Comparison of ENCODE assay signal across 36 mouse cellular contexts in genomic region chr7:46044106-46044505, GRCm38 (mm10). TPM values are rescaled to one million over a fixed set of nuclear protein-coding genes. Genes with fewer than 3 reads are reported as not detected.
"Had no signal": no experiment of that assay in that cellular context is flagged by ENCODE, and none has a peak within 500 bp of the region (broad histone marks: within the 10 kb centered on the region; RNA-seq: fewer than 3 reads in every experiment).

No protein-coding gene starts in this region.

- H3K9me3 ChIP-seq: limb, embryonic 10.5 days; limb, embryonic 12.5 days; limb, embryonic 13.5 days; limb, embryonic 15.5 days; liver, embryonic 12.5 days; liver, embryonic 13.5 days; liver, embryonic 15.5 days; lung, embryonic 15.5 days; megakaryocyte, embryonic 14.5 days; midbrain, embryonic 10.5 days; midbrain, embryonic 12.5 days; midbrain, embryonic 13.5 days; midbrain, embryonic 15.5 days had no signal

- H3K27ac ChIP-seq: left cerebral cortex, adult 2 months; limb, embryonic 10.5 days; limb, embryonic 12.5 days; limb, embryonic 13.5 days; limb, embryonic 15.5 days; liver, embryonic 12.5 days; liver, embryonic 13.5 days; liver, embryonic 14.5 days; liver, embryonic 15.5 days; lung, embryonic 15.5 days; macrophage; midbrain, embryonic 10.5 days; midbrain, embryonic 12.5 days; midbrain, embryonic 13.5 days; midbrain, embryonic 15.5 days had no signal

- H3K27me3 ChIP-seq: limb, embryonic 12.5 days; limb, embryonic 13.5 days; limb, embryonic 15.5 days; liver, embryonic 12.5 days; liver, embryonic 13.5 days; liver, embryonic 15.5 days; lung, embryonic 15.5 days; megakaryocyte, embryonic 14.5 days; midbrain, embryonic 12.5 days; midbrain, embryonic 13.5 days; midbrain, embryonic 15.5 days had no signal

- H3K9ac ChIP-seq: limb, embryonic 12.5 days; limb, embryonic 13.5 days; limb, embryonic 15.5 days; liver, embryonic 12.5 days; liver, embryonic 13.5 days; liver, embryonic 14.5 days; liver, embryonic 15.5 days; lung, embryonic 14.5 days; lung, embryonic 15.5 days; midbrain, embryonic 12.5 days; midbrain, embryonic 13.5 days; midbrain, embryonic 15.5 days had no signal

- H3K4me3 ChIP-seq: left cerebral cortex, adult 2 months; limb, embryonic 10.5 days; limb, embryonic 12.5 days; limb, embryonic 13.5 days; limb, embryonic 15.5 days; liver, embryonic 12.5 days; liver, embryonic 13.5 days; liver, embryonic 15.5 days; lung, embryonic 15.5 days; megakaryocyte, embryonic 14.5 days; midbrain, embryonic 10.5 days; midbrain, embryonic 12.5 days; midbrain, embryonic 13.5 days; midbrain, embryonic 15.5 days; myocyte had no signal

- H3K4me2 ChIP-seq: limb, embryonic 12.5 days; limb, embryonic 13.5 days; limb, embryonic 15.5 days; liver, embryonic 11.5 days; liver, embryonic 12.5 days; liver, embryonic 13.5 days; liver, embryonic 15.5 days; lung, embryonic 14.5 days; lung, embryonic 15.5 days; midbrain, embryonic 11.5 days; midbrain, embryonic 12.5 days; midbrain, embryonic 13.5 days; midbrain, embryonic 15.5 days had no signal

- DNase-seq: left cerebral cortex, postnatal 4 days; liver; liver, embryonic 13.5 days; lung, adult 18-20 months; lung, adult 2 months; lung, embryonic 14.5 days; lung, postnatal 10 days; lung, postnatal 14 days; lung, postnatal 36 days; lung, postnatal 4 days; midbrain, embryonic 14.5 days had no signal

- ATAC-seq: liver, embryonic 12.5 days; lung, postnatal 0 days; midbrain, embryonic 13.5 days; midbrain, embryonic 15.5 days; midbrain, embryonic 16.5 days had no signal

- H3K4me1 ChIP-seq: limb, embryonic 10.5 days; limb, embryonic 12.5 days; limb, embryonic 13.5 days; limb, embryonic 15.5 days; liver, embryonic 13.5 days; liver, embryonic 15.5 days; lung, embryonic 15.5 days; midbrain, embryonic 12.5 days; midbrain, embryonic 13.5 days; midbrain, embryonic 15.5 days had no signal

RNA-seq across cellular contexts. Expression of gene Abcc6, which starts 14.0 kb away (rescaled TPM):
- total RNA-seq: megakaryocyte progenitor cell, adult 5-6 weeks; megakaryocyte, adult 5-6 weeks; megakaryocyte-erythroid progenitor cell, adult 5-6 weeks; monocyte, adult 5-6 weeks had no signal
- polyA plus RNA-seq: macrophage, myocyte had no signal

RNA-seq across cellular contexts. Expression of gene Kcnj11, which starts 56.5 kb away (rescaled TPM):
- total RNA-seq: megakaryocyte progenitor cell, adult 5-6 weeks; megakaryocyte, adult 5-6 weeks; megakaryocyte-erythroid progenitor cell, adult 5-6 weeks; monocyte, adult 5-6 weeks had no signal
- polyA plus RNA-seq: limb, embryonic 11.5 days; liver, embryonic 11.5 days; liver, embryonic 12.5 days; liver, embryonic 13.5 days; lung, embryonic 14.5 days; macrophage had no signal
